Mouse (Mus musculus) forebrain, embryonic 14.5 days (tissue): Measurements from ENCODE around the gene Stip1. TPM values are rescaled to one million over a fixed set of nuclear protein-coding genes. Genes with fewer than 3 reads are reported as not detected.

Experiments
- ATAC-seq: fragments of 200-750 bp; cut with Nextera tagmentation; 2 replicates; pipeline ENCODE4 v1.8.0; 2017; ENCODE audit warnings: mild to moderate bottlenecking, moderate library complexity
- DNase-seq: peaks from one replicate; pipeline ENCODE4 v3.0.0-alpha.2; 2015; ENCODE audit warnings: low spot score
- H3K27ac ChIP-seq: fragments of 300-500 bp; sonication (generic); 2 replicates; pipeline ENCODE4 v1.5.1; 2014; ENCODE audit warnings: low read depth, mild to moderate bottlenecking, control low read depth, low read length, moderate library complexity
- H3K27me3 ChIP-seq: fragments of 300-500 bp; sonication (generic); replicated peaks from 2 replicates; pipeline ENCODE4 v1.6.1; 2014; ENCODE audit warnings: low read length, control low read depth, mixed read lengths; ENCODE audit not compliant: control insufficient read depth, insufficient read depth
- H3K36me3 ChIP-seq: fragments of 300-500 bp; sonication (generic); 2 replicates; pipeline ENCODE4 v1.6.1; 2014; ENCODE audit warnings: low read length, control low read depth; ENCODE audit not compliant: control insufficient read depth, insufficient read depth
- H3K4me1 ChIP-seq: fragments of 300-500 bp; sonication (generic); 2 replicates; pipeline ENCODE4 v1.6.1; 2014; ENCODE audit warnings: antibody characterized with exemption, low read length, control low read depth; ENCODE audit not compliant: control insufficient read depth, insufficient read depth
- H3K4me2 ChIP-seq: fragments of 300-500 bp; sonication (generic); 2 replicates; pipeline ENCODE4 v1.6.1; 2014; ENCODE audit warnings: mild to moderate bottlenecking, control low read depth, low read length
- H3K4me3 ChIP-seq: fragments of 300-500 bp; sonication (generic); 2 replicates; pipeline ENCODE4 v1.5.1; 2014; ENCODE audit warnings: low read depth, low read length, control low read depth
- H3K9ac ChIP-seq: fragments of 300-500 bp; sonication (generic); 2 replicates; pipeline ENCODE4 v1.6.1; 2014; ENCODE audit warnings: mild to moderate bottlenecking, low read length, control low read depth, moderate library complexity
- H3K9me3 ChIP-seq: fragments of 300-500 bp; sonication (generic); replicated peaks from 2 replicates; pipeline ENCODE4 v1.6.1; 2016; ENCODE audit warnings: low read length, control low read depth, mixed read lengths; ENCODE audit not compliant: control insufficient read depth
- WGBS: fragments of 180-500 bp; shearing (Covaris S2); extraction: QIAGEN DNeasy Blood & Tissue Kit; methylation state at CpG from one replicate; pipeline ENCODE4 v1.1.7; 2014; 5-methylcytosine and 5-hydroxymethylcytosine counted together
- polyA plus RNA-seq: library from polyadenylated mRNA; unstranded; fragments of >200 nt; fragmentation: Nextera tagmentation; extraction: Ambion mirVana; gene quantifications from 2 replicates; pipeline ENCODE4 v1.2.1, GENCODE M21; 2014

The Stip1 gene
- polyA plus RNA-seq, 1 experiment from 2014 or later = 287 TPM

DNA sequence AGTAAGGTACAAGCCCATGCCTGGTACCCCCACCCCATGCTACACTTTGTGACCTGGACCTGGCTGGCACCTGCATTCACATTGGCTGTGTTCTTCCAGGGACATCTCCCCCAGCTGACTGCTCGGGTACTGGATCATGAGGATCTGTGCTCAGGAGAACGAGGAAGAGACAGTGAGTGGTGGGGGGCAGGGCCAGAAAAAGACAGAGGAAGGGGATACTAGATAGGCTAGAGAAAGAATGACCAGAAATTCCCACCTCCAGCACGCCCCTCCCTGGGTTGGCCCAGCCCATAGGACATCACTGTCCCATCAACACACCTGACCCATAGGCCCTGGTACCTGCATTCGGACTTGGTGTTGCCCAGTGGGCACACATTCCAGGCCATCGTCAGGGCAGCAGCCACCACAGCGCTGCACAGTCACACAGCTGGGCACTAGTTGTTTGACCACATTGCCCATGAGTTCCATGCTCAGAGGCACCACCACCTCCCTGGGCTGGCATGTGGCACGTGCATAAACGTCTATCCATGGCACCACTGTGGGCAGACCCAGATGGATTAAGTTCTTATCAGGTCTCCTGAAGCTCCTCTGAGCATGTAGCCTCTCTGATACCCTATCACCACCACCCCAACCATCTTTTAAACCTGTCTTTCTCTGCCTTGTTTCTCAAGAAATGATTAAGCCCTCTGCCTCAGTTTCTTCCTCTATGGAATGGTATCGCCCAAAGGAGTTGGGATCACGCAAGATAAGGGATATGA is 53.6 kb downstream of the Stip1 start:
- no peaks in the 10 kb centered on the region for H3K9me3 ChIP-seq
- peaks cover 16% of the 10 kb centered on the region for H3K4me1 ChIP-seq
- H3K36me3 ChIP-seq = peaks cover 20% of the 10 kb centered on the region
- H3K27ac ChIP-seq = no peak overlapping the region
- WGBS = 83% methylated on average over 10 of the region's 10 CpGs
- H3K9ac ChIP-seq = peak overlapping the region; percentile 89; the same call in 1 of the 2 replicates
- H3K4me2 ChIP-seq = peak overlapping the region; percentile 86
- H3K27me3 ChIP-seq = no peaks in the 10 kb centered on the region
- DNase-seq (no peak), ATAC-seq (no peak)
- H3K4me3 ChIP-seq = peak overlapping the region; percentile 78

DNA sequence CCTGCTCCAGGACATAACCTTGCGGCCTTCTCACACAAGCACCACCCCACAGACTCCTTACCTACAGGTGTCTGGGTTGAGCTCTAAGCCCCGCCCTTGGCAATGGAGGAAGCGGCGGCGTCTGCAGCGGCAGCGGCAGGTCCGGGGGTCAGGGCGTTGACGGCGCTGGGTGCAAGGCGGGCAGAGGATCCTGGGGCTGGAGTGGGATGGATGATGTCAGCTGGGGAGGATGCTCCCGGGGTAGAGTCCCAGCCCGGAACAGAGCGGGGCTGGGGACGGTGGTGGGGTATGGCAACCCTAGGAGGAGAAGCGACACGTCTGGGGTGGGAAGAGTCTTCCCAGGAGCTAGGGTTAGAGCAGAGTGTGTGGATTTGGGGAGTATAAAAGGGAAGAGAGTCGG is 54.5 kb downstream of the Stip1 start:
- Histone ChIP-seq H3K36me3 (peaks cover 20% of the 10 kb centered on the region), H3K4me2 (no peak overlapping the region), H3K4me1 (peaks cover 20% of the 10 kb centered on the region), H3K27ac (no peak overlapping the region), H3K27me3 (no peaks in the 10 kb centered on the region), H3K9me3 (no peaks in the 10 kb centered on the region), H3K4me3 (no peak overlapping the region), H3K9ac (no peak overlapping the region)
- DNase-seq (no peak), ATAC-seq (no peak)
- 82% methylated on average over 19 of the region's 19 CpGs for WGBS

DNA sequence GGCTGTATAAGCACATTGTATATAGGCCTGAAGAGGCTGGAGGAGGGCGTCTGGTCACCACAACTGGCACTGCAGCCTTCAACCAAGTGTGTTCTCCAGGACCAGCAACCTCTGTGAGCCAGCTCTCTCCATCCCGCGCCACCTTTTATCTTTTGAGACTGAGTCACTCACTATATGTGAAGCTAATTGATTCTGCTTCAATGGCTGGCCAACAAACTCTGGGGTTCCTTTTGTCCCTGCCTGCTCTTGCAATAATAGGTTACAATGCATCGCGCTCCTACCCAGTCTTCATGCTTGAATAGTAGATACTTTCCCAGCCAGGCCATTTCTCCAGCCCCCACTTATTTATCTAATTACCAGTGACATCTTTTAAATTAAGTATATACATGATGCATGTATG is 56.1 kb downstream of the Stip1 start:
- H3K27ac ChIP-seq = no peak overlapping the region
- peaks cover 25% of the 10 kb centered on the region for H3K36me3 ChIP-seq
- H3K4me2 ChIP-seq = no peak overlapping the region
- DNase-seq (peak; percentile 53), ATAC-seq (no peak)
- no peak overlapping the region for H3K4me3 ChIP-seq
- no peaks in the 10 kb centered on the region for H3K27me3 ChIP-seq
- no peak overlapping the region for H3K9ac ChIP-seq
- H3K4me1 ChIP-seq = peaks cover 29% of the 10 kb centered on the region
- no peaks in the 10 kb centered on the region for H3K9me3 ChIP-seq
- WGBS = 20% methylated on average over 5 of the region's 5 CpGs

DNA sequence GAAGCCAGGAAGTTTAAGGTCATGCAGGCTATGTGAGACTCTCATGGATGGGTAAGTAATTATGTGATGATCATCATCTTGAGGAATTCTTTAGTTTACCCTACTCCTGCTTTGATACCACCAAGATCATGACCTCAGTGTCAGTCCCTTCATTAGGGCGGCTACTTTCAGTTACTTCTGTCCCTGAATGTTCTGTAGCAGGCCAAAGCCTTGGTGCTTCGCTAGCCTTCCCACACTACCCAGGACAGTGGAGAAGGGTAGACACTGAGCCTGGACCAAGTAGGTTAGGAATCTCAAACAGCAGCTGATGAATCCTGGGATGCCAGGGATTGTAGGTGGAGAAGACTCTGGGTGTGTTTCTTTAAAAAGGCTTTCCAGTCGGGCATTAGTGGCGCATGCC is 58.3 kb downstream of the Stip1 start:
- H3K9ac ChIP-seq = no peak overlapping the region
- WGBS = 90% methylated on average over 4 of the region's 4 CpGs
- no peak overlapping the region for H3K4me3 ChIP-seq
- peaks cover 24% of the 10 kb centered on the region for H3K4me1 ChIP-seq
- no peaks in the 10 kb centered on the region for H3K9me3 ChIP-seq
- no peak overlapping the region for H3K4me2 ChIP-seq
- ATAC-seq = no peak
- H3K27ac ChIP-seq = no peak overlapping the region
- H3K27me3 ChIP-seq = no peaks in the 10 kb centered on the region
- H3K36me3 ChIP-seq = peaks cover 45% of the 10 kb centered on the region
- no peak for DNase-seq

DNA sequence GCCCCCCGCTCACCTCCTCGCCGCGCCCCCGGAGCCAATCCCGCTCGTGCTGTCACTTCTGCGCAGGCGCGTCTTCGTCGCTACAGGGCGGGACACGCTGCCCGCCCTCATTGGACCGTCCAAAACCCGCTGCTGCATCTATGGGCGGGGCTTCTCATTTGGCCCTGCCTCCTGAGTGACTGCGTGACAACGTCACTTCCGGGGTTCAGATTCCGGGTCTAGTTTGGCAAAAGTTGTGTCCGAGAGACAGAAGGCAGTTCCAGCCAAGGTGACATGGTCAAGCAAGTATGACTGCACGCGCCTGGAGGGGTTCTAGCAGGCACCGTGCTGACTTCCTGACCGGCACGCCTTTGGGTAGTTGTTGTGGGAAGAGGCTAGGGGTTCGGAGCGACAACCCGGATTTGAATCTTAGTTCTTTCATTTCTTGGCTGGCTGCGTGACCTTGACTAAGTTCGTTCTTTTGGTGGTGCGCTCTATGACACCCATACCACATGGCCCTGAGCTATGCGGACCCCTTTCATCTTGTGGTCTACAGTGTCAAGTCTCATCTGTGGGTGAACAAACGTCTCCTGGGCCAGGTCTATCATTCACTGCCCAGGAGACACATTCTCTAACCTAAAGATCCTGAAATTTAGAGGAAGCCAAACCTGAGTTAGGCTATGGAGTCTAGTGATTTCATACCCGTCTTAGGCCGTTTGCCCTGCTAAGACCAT is 59.2 kb downstream of the Stip1 start, which contains the start of gene Fkbp2:
Gene Fkbp2 (minus strand): TSS at position 121 of the 713 bp plus-strand sequence.
- DNase-seq (peak; percentile 99), ATAC-seq (peak; percentile 88)
- Histone ChIP-seq H3K4me1 (peaks cover 26% of the 10 kb centered on the region), H3K9ac (peak within 1 kb of the TSS; percentile 79), H3K36me3 (peaks cover 45% of the 10 kb centered on the region), H3K4me3 (peak within 1 kb of the TSS; percentile 64), H3K9me3 (no peaks in the 10 kb centered on the region), H3K27me3 (no peaks in the 10 kb centered on the region), H3K4me2 (peak within 1 kb of the TSS; percentile 78), H3K27ac (peak within 1 kb of the TSS; percentile 91)
- WGBS = 1% methylated on average over 38 of the region's 38 CpGs

DNA sequence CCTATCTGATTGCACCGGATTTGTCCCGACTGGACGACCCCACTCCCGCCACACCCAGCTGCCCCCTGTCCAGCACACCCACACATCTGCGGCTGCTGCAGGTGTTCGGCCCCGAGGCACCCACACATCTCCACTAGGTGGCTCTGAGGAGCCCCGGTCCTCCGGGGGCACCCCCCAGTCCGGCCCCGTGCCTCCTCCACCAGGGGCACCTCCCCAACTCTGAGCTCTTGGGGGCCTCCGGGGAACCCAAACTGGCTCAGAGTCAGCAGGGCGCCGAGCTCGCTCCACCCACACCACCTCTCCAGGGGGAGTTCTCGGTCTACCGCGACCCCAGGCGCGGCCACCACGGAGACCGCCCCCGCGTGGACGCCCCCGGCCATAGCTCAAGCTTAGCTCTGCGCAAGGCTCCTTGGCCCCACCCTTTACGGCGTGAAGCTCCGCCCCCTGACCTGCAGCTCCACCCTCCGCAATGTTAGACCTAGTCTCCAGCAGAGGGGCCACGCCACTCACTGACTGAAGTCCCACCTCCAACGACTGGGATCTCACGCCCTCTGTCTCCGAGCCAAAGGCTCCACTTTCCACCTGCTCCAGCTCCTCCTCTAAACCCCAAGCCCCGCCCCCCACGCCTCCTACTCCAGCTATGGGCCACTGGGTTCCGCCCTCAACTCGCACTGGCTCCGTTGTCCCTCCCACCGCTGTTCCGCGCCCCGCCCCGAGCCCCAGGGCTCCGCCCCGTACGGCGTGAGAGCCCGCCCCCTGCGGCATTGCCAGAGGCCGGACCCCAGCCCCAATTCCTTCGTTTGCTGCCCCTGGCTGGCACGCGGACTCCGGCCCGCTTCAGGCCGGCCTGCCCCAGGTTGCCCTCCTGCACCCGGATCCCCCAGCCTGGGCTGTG is 60.0 kb downstream of the Stip1 start:
- Histone ChIP-seq H3K36me3 (peaks cover 38% of the 10 kb centered on the region), H3K4me3 (peak overlapping the region; percentile 64), H3K9ac (peak overlapping the region; percentile 79), H3K9me3 (no peaks in the 10 kb centered on the region), H3K4me1 (peaks cover 26% of the 10 kb centered on the region), H3K4me2 (peak overlapping the region; percentile 78), H3K27ac (peak overlapping the region; percentile 91), H3K27me3 (no peaks in the 10 kb centered on the region)
- DNase-seq = peak; percentile 99
- ATAC-seq = peak; percentile 87
- under 1% methylated on average over 56 of the region's 59 CpGs for WGBS

DNA sequence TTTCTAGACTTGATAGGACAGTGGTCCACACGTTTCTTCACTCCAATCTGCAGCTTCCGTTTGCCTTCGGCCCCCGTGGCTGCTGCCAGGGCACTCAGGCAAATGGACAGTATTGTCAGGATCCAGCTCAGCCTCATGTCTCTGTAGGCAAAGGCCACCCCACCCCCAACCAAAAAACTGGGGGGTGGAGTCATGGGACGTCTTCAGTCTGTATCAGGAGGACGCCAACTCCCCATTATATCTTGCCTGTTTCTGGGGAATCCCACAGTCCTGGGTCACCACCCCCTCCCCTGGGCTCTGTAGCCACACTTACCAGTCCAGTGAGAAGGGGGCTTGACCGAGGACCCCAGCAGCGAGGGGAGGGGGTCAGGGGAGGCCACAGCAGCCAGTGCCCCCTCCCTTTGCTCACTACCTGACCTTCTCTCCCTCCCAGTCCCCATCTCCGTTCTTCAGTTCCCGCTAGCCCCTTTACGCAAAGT is 60.7 kb downstream of the Stip1 start:
- Histone ChIP-seq H3K27ac (peak overlapping the region; percentile 91), H3K9me3 (no peaks in the 10 kb centered on the region), H3K9ac (peak overlapping the region; percentile 79), H3K36me3 (peaks cover 36% of the 10 kb centered on the region), H3K4me2 (peak overlapping the region; percentile 78), H3K4me1 (peaks cover 26% of the 10 kb centered on the region), H3K27me3 (no peaks in the 10 kb centered on the region), H3K4me3 (peak overlapping the region; percentile 64)
- WGBS = 11% methylated on average over 11 of the region's 11 CpGs
- peak; percentile 31 for DNase-seq
- no peak for ATAC-seq

DNA sequence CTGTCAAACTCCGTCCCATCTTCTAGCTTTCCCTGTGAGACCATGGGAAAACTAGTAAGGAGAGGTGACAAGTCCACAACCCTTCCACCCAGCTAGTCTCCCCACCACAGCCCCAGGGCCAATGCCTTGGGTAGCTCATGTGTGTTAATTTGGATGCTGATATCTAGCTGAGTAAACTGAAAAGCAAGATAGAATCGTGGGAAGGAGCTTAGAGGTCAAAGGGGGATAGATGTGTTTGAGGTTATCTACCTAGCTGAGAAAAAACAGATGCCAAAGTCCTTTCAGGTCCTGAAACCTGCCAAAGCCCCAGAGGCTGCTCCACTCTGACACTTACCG is 61.2 kb downstream of the Stip1 start:
- H3K4me2 ChIP-seq = peak overlapping the region; percentile 78
- peaks cover 34% of the 10 kb centered on the region for H3K36me3 ChIP-seq
- H3K9me3 ChIP-seq = no peaks in the 10 kb centered on the region
- H3K27ac ChIP-seq = peak overlapping the region; percentile 91; the same call in 1 of the 2 replicates
- no peak for ATAC-seq
- peak overlapping the region; percentile 64 for H3K4me3 ChIP-seq
- no peaks in the 10 kb centered on the region for H3K27me3 ChIP-seq
- H3K9ac ChIP-seq = peak overlapping the region; percentile 79
- 55% methylated on average over 3 of the region's 3 CpGs for WGBS
- no peak for DNase-seq
- H3K4me1 ChIP-seq = peaks cover 26% of the 10 kb centered on the region
